Mouse (Mus musculus) gastrocnemius, postnatal 14 days (tissue): ENCODE data around the gene Pold1. TPM values are rescaled to one million over a fixed set of nuclear protein-coding genes. Genes with fewer than 3 reads are reported as not detected.

Source experiments
- DNase-seq: peaks from one replicate; pipeline ENCODE4 v3.0.0; 2021; ENCODE audit warnings: mixed read lengths
- intact Hi-C: fragments of 180-260 bp; cut with DNase I; formaldehyde crosslinking; loops from one replicate; pipeline ENCODE4 v1.15.1; 2025; ENCODE audit warnings: low total_unique reads
- total RNA-seq, 2 experiments: library from RNA; stranded (reverse); gene quantifications; 2 replicates each; pipeline ENCODE4 v1.2.3; 2021

Gene Pold1
- total RNA-seq, 2 experiments from 2014 or later, result 7.0 to 7.8 TPM

DNA sequence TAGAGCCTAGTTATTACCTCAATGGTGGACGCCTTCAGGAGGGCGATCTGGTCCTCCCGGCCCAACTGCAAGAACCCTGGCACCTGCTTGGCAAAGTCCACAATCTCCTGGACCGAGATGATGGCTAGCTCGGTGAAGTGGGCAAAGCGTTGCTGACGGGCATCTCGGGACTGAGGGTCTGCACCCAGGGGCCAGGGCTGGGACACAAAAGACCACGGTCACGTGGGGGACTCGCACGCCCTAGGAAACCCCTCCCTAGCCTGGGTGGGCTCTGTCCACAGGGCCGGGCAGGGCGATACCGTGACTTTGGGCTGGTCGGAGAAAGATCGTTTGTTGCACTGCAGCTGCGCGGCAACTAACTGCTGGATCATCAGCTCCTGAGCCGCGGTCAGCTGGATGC lies 2.7 kb upstream of the Pold1 start:
- intact Hi-C loops, result loop anchor here (5.0 kb wide), 1 partner anchor 49 kb away; no protein-coding TSS in a partner anchor
- DNase-seq, result no peak

DNA sequence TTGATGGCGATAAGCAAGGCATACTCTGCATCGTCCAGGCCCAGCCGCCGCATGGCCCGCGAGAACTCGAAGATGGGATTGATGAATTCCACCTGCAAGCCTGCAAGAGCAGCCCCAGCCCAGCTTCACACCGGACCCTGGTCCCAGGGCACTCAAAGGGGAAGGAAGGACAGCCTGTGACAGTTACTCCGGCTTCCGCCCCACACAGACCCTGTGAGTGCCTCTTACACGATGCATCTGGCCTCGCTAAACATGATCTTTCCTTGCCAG lies 1.7 kb upstream of the Pold1 start:
- no peak for DNase-seq
- intact Hi-C loops, result loop anchor here (5.0 kb wide), 1 partner anchor 48 kb away; no protein-coding TSS in a partner anchor

DNA sequence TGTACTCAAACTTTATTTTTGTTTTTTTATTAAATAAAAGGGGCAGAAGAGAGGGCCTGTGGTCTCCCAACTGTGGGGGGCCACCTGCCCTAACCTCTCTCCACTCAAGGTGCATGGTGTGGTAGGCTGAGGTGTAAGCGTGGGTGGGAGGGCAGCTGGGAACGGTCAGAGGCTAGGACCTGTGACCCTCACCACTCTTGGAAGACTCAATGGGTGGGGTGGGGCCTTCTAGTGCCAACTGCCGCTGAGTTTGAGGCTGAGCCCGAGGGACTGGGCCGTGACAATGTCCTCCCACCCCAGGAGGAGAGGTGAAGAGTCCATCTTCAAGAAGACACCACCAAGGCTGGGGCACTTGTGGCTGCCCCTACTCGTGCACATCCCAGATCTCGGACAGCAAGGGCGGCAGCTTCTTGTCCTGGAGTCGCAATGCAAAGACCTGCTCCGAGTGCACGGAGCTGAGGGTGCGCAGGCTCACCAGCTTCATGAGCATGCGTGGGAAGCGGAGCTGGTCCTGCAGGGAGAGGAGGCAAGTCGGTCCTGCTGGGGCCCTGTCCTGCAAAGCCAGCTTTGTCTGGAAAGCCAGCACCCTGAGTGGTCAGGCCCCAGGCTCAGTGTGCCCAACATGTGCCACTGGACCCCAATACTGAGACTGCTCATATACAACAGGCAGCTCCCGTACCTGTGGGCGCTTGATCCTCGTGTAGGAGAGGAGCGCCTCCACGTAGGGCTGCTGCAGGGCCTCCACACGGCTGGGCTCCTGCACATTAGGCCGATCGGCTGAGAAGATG lies 1.2 kb upstream of the Pold1 start:
- no peak for DNase-seq
- intact Hi-C loops, result loop anchor here (5.0 kb wide), 1 partner anchor 48 kb away; no protein-coding TSS in a partner anchor

DNA sequence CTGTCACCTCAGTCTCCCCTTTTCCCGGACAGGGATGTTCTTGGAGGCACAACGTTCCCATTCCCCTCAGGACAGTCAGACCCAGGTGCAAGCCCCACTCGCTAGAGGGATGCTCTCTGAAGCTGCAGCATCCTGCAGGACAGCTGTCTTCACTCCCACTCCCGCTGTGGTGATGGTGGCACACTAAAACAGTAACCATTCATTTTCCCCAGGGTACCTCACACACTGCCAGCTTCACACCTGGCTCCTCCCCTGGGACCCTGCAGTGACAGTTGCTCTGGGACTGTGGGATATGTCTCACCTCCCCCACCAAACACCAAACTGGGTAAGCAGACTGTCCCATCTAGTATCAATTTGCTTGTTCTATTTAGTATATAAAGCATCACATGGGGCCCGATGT lies 924 bp downstream of the Pold1 start:
- intact Hi-C loops, result no loop called here
- DNase-seq, result no peak

DNA sequence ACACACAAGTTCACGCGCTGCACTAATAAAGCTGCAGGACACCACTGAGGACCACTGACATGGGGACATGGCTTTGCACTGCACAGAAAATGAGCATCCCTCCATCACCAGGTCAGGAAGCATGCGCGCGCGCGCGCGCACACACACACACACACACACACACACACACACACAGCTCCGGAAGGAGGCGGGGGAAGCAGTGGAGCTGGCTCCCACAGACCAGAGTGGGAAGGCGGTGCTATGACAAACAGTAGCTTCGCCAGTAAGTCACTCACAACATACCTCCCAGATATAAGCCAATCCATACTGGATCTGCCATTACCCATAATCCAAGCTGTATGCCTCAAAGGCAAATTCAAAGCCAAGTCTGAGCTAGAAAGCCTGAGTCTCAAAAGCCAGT lies 1.6 kb downstream of the Pold1 start:
- intact Hi-C loops, result no loop called here

DNA sequence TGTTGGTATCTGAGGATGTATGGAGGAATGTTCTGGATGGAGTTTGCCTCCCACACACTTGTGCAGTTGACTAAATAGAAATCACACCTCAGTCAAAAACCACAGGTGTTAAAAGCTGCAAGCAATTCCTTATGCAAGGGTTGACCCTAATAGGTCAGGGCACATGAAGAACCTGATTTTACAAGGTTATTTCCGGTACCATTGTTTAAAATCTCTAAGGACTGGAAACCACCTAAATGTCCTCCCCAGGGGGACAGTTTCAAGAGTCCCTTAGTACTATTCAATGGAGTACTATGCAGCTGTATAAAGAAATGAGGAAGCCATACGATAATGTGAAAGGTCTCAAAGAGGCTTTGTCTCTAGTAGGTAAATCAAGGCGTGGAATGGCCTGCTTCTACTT lies 2.4 kb downstream of the Pold1 start:
- intact Hi-C loops, result no loop called here
- no peak for DNase-seq

More for the DNA sequence above, 1.6 kb downstream of the Pold1 start:
- no peak for DNase-seq

DNA sequence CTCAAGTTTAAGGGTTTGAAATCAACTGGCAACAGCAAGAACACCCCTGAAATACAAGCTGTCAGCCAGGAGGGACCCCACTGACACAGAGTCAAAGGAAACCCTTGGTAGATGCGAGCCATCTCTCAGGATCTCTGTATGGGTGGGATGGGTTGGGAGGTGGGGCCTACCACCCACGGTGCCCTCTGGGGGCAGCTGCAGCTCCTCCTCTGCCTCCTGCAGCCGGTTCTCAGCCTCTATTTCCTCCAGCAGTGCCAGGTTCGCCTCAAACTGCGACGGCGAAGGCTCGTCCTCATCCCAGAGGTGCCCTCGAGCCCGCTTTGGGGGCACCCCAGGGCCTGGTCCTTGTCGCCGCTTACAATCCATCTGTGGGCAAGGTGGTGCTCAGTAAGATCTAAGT lies 5.6 kb downstream of the Pold1 start:
- DNase-seq, result no peak
- intact Hi-C loops, result no loop called here

DNA sequence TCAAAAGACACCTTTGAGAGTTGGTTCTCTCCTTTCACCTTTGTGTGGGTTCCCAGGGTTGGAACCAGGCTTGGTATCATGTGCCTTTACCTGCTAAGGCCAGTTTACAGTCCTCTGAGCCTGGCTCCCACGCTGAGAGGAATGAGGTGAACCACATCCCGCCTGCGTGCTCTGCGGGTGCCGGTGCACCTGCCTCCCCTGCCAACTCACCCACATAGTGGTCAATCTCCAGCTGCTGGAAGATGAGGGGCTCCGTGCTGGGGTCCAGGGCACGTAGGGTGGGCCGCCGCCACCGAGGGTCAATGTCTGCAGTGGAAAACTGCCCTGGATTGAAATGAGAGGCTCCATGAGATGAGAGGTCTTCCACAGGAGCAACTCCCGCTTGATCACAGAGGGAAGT lies 6.1 kb downstream of the Pold1 start:
- intact Hi-C loops, result no loop called here
- no peak for DNase-seq

DNA sequence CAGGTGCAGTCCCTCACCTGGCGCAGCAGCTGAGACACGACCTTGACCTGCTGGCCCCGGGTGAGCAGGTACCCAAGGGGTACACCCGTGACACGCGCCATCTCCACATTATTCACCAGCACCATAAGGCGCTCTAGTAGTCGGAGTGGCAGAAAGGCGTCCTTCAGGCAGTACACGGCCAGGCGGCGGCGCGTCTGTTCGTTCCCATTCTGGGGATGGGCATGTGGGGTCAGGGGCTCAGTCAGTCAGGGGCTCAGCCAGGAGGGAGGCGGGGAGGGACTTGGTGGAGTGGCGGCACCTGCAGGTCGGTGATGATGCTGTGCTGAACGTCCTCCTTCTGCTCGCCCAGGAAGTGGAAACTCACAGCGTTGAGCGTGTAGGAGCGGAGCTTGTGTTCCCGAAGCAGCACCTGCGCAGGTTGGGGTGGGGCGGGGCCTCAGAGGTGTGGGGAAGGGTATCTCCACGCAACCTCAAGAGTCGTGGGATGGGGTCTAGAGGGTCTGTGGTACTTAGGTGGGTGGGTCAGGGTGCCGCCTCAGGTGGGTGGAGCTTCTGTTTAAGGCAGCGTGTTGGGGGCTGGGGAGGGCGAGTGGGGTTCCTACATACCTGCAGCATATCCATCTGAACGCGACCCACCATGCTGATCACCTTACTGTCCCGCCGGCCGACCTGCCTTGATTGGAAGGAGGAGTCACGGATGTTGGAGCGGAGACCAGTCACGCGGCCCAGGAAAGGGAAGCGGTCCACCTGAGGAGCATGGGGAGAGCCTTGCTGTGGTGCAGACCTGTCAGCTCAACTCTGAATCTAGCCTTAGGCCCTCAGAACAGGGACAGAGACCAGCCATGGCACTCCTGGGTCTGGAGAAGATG lies 9.7 kb downstream of the Pold1 start:
- intact Hi-C loops, result no loop called here
- DNase-seq, result no peak

DNA sequence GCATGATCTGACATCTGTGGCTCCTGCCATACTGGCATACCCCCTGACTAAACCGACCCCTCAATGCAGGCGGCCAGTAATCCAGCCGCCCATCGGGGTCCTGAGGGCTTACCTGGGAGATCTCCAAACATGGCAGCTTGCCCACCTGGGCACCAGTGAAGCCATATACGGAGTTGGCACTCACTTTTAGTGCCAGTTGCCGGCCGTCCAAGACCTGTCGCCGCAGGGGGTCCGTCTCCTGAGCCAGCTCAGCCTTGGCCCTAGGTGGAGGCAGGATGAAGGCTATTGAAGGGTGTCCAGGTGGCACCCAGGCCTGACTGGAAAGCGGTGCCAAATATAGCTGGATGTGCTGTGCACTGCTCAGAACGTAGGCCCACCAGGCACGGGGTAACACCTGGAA lies 11.2 kb downstream of the Pold1 start:
- intact Hi-C loops, result no loop called here
- DNase-seq, result no peak

DNA sequence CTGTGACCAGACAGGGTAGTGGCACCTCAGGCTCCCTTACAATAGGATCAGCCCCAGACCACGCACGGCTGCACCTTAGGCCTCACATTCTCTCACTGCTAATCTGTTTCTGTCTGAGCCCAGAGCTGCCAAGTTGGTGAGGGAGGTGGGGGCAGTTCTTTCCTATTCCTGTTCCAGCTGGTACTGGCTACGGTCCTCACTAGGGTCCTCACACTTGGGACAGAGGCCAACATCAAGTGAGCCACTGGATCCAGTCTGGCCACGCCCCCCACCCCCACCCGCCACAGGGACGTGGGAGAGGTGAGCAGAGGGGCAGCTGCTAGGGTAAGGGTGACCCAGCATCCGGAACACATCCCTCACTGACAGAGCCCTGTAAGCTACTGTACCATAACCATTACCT lies 11.6 kb downstream of the Pold1 start:
- DNase-seq, result no peak
- intact Hi-C loops, result no loop called here

DNA sequence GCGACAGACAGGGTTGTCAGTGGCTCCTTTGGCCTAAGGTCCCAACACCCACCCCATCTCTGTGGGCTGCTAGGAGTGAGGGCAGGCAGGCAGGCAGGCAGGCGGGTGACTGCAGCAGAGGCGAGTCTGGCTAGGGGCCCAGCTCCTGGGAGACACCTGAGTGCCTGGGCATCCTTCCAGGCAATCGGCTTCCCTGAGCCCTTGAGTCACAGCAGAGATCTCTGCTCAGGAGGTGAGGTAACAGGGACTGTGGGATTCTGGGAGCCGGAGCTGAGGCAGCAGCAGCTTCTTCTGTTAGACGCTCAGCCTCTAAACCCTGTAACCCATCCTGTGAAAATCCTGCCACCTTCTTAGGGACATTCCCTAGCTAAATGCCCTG lies 12.1 kb downstream of the Pold1 start:
- DNase-seq, result no peak

DNA sequence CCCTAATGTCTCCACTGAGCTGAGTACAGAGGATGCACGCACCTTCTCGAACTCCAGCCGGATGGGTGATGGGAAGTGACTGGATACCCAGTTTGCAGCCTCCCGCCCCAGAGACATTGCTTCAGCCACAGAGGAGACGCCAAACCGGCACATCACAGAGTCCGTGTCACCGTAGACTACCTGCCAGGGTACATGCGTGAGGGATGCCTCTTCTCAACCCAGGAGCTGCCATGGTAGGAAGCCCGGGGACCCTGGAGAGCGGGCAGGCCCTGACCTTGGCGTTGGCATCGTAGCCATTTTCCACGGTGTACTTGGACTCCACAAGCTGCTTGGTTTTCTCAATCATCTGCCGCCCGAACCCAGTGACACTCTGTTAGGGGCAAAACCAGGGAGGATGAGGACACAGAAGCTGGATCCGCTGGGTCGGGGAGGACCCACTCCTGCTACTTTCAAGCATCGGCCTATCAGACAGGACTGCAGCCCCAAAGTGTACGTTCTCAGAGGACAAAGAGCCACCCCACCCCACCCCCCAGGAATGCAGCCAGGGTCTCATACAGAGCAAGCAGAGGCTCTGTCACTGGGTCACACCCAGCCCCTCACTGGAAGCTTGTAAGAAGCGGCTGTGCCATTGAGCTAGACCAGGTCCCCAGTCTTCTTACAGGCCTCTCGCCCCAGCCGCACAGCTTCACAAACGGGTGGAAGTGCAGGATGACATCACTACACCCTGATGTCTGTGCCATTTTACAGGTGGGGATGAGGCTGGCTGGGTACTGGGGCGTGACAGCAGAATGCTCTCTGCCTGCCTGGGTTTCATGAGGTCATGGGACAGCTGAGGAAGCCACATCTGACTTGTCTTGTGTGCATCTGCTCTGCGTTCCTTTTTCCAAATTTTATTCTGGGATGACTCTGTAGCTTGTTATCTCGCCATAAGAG lies 12.7 kb downstream of the Pold1 start:
- intact Hi-C loops, result no loop called here
- DNase-seq, result no peak

More for the DNA sequence above, 12.1 kb downstream of the Pold1 start:
- intact Hi-C loops, result no loop called here

DNA sequence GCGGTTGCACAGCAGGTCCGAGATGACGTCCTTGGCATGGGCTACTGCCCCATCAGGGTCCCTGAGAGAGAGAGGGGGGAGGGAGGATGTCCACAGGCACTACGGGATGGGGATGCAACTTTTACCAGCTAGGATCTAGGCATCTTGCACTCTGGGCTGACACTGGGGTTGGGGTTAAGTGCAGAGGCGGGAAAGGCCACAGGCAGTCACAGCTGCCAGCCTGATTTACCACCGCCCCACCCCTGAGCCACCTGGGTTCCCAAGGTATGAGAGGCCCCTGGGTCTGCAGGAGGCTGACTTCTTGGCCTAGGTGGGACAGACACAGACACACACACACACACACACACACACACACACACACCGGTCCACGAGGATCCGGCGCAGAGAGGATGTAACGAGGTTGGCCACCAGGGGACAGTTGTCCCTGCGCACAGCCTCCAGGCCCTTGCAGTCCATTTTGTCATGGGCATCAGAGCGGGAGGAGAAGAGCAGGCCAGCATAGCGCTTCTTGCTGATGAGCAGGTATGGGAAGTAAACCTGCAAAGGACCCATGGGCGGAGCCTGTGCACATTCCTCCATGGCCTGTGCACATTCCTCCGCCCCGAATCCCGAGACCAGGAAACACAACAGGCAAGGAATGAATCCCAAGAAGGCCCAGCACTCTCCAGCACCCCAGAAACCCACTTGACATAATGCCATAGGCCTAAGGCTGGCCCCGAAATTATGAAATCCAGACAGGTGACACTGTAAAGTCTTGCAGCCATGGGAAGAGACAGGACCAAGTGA lies 13.8 kb downstream of the Pold1 start:
- intact Hi-C loops, result no loop called here
- no peak for DNase-seq

DNA sequence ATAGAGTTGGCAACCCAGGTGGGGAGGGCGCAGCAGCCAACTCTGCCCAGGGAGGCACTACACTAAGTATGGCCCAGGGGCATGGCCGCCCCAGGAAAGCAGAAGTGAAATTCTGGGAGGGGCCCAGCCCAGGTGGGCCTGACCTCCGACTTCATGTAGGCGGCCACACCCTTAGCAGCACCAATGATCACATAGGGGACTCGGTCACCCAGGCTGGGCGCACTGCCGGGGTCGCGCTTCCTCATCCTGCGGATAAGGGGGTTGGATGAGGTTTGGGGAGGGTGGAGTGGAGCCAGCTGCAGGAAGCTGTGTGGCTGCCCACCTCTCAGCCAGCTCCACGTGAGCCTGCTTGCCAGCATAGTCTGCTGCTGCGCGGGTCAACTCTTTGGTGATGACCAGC lies 14.4 kb downstream of the Pold1 start:
- intact Hi-C loops, result no loop called here
- no peak for DNase-seq

DNA sequence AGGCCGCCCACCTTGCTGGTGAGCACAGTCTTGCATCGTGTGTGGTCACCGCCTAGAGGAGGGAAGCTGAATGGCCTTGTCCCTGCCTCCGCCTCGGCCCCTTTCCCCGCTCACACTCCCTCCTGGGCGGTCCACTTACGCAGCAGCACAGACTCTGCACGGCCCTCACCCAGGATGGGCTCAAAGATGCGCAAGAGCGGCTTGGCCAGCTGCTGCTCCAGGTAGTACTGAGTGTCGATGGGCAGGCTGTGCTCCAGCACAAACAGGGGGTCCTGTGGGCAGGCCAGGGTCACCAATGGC lies 15.0 kb downstream of the Pold1 start:
- DNase-seq, result no peak
- intact Hi-C loops, result no loop called here

DNA sequence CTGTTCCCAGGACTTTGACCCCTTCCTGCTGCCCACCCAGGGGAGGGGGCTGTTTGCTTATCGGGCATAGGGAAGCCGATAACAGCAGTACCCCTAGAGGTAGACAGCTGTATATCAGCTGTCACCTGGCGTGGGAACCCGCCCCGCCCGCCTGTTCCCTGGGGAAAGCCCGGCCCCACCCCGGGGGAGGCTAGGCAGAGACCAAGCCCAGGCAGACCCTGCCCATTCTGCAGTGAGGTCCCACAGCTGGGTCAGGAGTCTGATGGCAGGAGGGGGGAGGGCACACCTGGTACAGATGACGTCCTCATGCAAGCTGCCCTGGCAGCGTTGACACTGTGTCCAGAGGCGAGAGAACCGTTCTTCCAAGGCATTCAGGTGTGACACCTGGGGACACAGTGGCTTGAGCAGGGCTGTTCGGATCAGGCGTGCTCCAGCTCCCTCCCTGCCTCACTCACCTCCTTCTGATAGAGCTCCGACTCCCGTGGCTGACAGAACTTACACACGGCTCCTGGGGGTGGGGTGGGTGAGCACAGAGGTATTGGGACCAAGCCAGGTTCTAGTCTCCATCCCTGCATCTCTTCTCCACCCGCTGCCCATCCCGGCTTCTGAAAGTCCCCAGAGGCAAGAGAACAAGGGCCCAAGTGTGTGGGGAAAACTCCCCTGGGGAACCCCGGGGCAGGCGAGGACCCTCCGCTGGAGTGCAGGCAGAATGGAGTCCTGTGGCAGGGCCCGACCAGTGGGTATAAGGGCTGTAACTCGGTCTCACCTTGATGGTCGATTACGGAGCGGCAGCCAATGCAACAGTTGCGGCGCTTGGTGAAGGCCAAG lies 15.5 kb downstream of the Pold1 start:
- DNase-seq, result no peak
- intact Hi-C loops, result no loop called here

DNA sequence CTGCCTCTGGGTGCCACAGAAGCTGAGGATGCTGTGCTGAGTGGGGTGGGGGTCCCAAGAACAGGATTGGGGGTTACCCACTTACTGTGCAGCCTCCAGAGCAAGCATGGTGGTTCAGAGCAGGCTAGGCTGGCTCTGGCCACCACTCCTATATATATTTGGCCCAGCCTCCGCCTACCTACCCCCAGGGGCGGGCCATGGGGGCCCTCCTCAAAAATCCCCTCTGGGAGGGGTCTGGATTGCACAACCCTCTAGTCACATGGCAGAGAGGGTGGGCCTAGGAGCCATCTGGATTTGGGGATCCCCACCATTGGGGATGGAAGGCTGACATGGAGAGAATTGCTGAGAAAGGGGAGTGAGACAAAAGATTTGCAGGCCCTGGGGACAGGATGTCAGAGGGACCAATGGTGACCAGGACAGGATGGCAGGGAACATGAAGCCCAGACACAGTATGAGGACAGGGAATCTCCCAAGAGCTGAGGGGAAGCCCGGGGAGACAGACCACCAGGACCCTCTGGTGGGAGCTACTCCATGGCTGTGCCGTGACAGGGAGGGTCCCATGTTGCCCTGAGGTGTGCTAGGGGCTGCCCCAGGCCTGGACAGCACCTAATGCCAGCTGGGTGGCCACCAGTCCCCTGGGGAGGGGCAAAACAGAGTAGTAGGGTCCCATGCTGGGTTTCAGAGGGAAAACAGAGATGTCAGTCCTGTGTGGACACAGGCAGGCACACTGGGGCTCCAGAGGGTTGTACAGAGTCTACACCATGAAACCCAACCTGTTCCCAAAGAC lies 16.5 kb downstream of the Pold1 start, which contains the start of gene Spib:
Gene Spib (minus strand): TSS at position 126 of the 787 bp plus-strand sequence.
- intact Hi-C loops, result no loop called here
- no peak for DNase-seq
